Mouse (Mus musculus): ENCODE measurements at regions not wholly inside any gene's neighbourhood (a gene's known extent, or its start where the extent isn't known, plus 50 kb on each side); places are given as distances from the start of the nearest gene placed in this dataset.

DNA sequence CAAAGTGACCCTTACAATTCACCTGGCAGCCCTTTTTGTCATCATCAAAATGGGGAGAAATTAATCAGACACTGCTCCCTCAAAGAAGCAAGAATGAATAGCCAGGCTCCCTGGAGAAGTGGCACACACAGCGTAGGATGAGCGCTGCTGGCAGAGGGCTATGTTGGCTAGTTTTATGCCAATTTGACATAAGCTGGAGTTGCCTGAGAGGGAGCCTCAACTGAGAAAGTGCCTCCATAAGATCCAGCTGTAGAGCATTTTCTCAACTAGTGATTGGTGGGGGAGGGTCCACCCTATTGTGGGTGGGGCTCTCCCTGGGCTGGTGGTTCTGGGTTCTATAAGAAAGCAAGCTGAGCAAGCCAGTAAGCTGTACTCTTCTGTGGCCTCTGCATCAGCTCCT, 179.3 kb upstream of the Egln3 start:
- DNase-seq, result no peak

DNA sequence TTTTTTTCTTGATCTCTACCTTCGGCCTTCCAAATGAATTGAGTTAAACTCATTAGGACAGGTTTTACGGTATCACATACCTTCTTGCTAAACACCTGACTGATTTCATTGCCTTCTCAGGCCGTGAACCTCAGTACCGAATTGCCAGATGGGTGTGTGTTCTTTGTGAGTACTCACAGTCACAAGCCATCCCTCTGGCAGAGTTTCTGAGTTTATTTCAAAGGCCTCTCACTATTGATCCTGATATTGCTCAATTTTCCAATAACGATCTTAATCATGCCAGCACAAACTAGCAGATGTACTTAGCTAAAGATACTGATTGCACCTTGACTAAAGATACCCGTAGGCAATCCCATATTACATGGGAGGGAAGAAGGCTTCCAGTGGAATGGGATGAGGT, 178.4 kb upstream of the Egln3 start:
- no peak for DNase-seq

GRCm38 (mm10) chr12:54380322-54380721, 176.7 kb upstream of the Egln3 start:
- no peak for DNase-seq

- DNase-seq, result no peak
Measured at GRCm38 (mm10) chr12:54378576-54378975, 174.9 kb upstream of the Egln3 start.

DNA sequence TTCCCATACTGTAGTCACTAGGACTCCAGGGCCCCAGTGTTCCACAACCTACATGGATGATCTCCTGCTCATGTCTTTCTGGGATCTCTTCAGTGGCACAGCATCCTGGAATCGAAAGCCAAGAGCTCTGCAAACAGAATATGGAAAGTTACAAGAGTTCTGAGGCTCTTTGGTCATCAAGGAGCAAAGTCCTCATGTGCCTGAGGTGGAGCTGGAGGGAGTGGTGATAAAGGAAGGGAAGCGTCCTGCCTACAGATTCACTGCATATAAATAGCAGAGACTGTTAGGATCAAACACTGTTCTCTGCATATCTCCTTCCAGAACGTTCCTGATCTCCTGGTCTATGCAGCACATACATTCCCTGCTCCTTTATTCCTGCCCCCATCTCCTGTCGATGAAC, 170.4 kb upstream of the Egln3 start:
- DNase-seq, result no peak

DNA sequence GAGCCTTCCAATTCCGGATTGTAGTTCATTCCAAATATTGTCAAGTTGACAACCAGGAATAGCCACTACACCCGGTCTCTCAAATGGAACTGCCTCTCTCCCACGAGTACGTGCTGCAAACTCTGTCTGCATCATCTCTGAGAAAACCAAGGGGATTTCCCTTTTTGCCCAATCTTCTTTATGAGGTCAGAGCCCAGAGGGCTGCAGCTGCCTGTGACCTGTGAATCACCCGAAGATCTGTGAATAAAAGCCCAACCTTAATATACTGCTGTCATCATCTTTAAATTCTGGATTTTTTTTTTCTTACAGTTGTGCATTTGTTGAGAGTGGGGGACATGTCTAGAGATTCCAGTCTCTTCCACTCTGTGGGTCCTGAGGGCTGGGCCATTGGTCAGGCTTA, 165.6 kb upstream of the Egln3 start:
- DNase-seq, result no peak

DNA sequence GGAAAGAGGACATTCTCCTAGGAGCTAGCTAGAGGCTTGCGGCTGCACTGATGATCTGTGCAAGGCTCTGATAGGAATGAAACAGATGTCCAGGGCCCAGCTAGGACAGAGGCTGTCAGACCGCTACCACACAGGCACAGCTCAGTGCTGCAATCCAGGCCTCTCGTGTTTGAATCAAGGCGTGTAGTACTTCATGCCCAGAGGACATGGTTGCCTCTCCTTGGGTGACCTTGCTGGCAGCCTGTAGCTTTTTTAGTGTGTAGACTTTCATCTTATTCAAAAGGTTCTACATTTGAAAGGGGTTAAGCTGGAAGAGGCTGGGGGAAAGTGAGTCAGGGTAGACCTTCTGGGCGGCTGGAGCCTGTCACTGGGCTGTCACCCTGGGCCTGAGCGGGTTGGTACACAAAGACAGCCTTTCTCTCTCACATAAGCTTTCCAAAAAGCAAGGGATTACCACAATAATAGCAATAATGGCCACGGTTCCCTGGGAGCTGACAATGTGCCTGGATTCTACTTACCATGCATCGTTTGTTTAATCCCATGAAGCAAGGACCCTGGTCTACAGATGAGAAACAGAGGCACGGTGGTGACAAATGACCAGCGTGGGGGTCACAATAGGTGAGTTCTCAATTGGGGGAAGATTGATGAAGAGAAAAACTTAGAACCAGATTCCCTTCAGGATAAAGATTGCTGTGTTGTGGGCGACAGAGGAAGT, 160.9 kb upstream of the Egln3 start:
- no peak for DNase-seq

DNA sequence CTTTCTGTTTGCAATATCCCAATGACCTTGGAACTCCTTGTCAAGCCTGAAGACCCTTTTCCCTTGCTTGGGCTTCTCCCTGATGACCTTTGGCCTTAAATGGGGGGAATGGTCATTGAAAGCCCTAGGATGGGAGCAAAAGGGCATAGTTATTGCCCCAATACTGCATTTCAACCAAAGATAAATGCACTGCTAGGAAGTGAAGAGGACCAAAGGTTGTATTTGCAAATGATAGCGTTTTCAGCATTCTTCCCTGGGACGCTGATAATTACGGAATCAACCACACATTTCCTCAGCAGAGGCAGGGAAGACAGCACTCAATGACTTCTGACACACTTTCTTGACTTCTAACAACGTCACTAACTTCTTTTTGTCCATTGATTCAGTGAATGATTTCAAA, 158.1 kb upstream of the Egln3 start:
- DNase-seq, result no peak

DNA sequence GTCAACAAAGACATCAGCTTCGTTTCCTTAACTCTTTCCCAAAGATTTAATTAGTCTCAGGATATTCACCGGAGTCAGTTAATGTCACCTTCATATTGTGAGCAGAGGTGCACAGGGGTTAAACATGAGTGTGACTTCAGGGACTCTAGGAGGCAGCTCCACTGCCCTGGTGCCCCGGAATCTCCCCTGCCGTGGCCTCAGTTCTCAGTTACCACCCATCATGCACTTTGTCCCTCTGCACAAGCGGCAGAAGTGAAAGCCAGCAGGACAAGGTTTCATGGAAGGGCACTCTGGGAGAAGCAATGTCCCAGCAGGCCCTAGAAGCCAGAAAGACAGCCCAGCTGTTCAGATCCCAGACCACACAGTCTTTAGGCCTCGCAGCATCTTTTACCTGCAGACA, 150.5 kb upstream of the Egln3 start:
- no peak for DNase-seq

DNA sequence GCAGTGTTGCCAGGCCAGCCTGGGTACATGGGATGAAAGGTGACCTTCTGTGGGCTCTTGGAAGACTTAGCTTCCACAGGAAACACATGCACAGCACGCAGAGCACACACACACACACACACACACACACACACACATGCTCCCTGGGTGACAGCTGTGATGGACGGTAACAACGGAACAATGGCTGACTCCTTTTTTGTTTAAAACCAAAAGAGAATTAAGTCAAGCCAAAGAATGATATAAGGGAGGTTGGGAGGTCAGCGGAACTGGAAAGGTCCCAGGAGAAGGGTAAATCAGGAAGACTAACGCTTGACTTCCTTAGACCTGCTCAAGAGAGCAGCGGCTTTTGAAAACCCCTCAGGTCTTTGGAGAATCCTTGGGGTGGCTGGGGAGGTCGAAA, 150.0 kb upstream of the Egln3 start:
- no peak for DNase-seq

DNA sequence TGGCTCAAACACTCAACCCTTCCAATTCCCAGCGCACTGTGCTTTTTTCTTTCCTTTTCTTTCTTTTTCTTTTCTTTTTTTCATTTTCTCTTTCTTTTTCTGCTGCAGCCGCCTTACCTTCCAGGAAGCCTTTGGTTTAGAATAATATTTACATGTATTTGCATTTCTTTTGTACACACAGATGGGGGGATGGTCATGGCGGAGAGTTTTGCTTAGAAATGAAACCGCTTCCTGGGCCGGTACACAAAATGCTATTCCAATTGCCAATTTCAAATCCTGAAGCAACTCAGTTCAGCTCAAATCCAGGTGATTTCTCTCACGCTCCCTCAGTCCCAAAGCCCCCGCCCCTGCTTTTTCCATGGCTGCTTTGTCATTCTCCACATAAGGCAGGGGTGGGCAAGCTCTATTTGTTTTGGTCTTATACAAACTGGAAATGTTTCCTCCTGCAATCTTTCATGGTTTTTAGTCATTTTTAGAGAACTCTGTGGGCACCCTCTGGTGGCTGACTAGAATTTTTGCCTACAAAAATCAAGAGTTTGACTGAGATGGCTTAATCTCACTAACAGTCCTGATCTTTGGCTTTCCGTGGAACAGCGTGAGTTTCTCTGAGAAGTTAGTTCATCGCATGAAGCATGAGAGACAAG, 149.4 kb upstream of the Egln3 start:
- peak; percentile 26 for DNase-seq

- DNase-seq, result no peak
Measured at GRCm38 (mm10) chr12:54350293-54350692, 146.6 kb upstream of the Egln3 start.

DNA sequence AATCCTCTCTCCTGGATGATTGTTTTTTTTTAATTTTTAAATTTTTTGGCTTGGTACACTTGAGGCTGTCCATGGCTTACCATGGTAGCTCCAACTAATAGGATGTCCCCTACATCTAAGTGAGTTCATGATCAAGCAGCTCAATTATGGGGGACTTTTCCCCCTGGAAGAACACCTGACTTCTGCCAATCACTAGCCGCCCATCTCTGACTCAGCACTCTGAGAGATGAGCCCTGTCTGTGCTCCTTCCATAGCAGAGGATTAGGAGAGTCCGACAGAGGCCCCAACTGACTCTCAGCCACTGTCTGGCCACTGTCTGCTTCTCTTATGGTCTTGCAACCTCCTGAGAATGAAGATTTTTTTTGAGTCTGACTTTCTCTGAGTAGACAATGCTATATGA, 145.7 kb upstream of the Egln3 start:
- DNase-seq, result no peak

DNA sequence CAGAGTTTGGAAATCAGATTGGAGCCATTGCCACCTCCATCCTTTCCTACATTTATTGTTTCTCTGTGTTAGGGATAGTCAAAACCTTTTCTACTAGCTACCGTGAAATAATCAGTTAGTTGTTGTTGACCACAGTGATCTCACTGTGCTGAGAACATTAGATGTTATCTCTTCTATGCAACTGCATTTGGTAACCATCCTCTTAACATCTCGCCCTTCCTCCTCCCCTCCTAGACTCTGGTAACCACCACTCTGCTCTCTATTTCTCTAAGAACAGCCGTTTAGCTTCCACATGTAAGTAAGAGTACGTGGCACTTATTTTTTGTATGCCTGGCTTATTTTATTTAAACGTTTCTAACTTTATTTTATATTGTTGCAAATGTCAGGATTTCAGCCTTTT, 139.8 kb upstream of the Egln3 start:
- DNase-seq, result no peak

GRCm38 (mm10) chr12:54335509-54335908, 131.8 kb upstream of the Egln3 start:
- no peak for DNase-seq

GRCm38 (mm10) chr12:54334491-54335132, 131.0 kb upstream of the Egln3 start:
- no peak for DNase-seq

DNA sequence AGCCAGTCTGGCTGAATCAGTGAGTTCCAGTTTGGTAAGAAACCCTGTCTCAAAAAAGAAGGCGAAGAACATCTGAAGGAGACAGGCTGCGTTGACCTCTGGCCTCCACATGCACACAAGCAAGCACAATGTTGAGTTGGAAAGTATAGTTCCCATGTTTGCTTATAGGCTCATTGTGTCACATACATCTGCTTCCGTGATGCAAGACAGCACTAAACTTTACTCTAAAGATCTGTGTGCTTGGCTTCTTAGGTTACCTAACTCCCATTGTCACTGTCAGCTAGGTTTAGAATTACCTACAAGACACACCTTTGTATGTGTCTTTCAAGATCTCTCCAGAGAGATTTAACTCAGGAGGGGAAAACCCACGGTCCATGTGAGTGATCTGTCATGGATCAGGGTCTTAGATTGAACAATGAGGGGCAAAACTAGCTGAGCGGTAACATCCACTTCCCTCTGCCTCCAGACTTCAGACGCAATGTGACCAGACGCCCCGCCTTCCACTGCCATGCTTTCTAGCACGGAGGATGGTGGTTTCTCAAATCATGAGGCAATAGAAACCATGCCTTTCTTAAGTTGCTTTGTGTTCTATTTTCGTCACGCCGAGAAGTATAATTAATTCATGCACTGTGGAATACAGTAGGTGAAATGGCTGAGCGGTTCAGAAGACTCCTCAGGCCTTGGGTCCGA, 130.1 kb upstream of the Egln3 start:
- DNase-seq, result no peak

DNA sequence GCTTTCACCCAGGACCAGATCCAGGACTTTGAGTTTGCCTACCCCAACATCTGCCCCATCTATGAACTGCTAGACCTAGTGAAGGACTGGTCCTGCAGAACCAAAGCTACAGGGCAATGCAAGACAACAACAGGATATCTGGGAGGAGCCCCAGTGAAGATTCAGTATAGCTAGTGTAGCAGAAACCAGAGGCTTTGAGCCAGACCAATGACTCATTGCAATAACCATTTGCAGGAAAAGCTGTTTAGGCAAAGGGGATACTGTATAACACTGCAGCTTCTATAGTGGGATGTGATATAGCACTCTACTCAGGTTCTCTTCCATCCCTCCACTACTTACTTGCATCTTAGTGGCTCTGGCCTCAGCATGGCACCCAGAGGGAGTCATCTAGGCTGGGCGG, 123.8 kb upstream of the Egln3 start:
- no peak for DNase-seq

DNA sequence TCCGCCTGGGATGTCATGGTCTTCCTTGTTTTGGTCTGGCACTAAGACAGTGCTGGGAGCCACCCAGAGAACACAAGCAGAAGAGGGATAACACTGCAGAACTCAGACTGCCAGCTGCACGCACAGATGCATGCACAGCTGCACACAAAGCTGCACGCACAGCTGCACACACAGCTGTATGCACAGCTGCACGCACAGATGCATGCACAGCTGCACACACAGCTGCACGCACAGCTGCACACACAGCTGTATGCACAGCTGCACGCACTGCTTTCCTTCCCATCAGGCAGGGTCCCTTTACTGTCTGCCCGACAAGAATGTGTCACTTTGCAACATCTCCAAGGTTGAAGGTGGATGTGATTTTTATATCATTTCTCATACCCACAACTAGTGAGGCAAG, 122.9 kb upstream of the Egln3 start:
- no peak for DNase-seq

DNA sequence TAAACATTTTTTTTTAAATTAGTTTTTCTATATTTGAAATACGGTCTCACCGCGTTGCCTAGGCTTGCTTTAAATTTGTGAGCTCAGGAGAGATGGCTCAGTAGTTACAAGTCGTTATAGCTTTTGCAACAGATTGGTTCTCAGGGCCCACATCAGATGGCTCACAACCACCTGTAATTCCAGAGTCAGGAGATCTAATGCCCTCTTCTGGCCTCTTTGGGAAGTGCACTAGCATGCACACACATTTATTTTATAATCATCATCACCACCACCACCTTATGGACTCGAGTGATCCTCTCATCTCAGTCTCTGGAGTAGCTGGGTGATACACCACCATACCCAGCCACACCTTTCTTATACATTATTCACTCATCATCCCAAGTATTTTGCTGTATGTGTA, 116.9 kb upstream of the Egln3 start:
- no peak for DNase-seq

DNA sequence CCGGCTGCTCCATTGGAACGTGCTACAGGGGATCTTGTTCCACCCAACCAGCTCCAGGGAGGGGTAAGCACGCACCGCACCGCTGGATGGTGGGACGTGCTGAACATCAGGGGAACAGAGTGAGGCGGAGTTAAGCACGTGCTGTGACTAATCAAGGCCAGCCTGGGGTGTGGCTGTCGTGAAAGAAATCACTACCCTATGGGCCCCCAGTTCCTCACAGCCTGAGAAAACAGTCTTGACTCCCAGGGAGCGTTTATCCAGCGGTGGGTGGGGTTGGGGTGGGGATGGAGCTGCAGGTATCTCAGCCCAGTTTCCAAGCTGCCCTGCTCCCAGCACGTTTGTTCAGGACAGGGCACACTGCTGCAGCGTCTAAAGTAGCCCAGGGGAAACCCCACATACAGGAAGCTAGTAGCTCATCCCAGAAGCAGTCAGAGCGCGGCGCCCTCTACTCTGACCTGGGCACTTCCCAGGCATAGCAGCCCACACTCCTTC, 113.4 kb upstream of the Egln3 start:
- DNase-seq, result peak; percentile 16

DNA sequence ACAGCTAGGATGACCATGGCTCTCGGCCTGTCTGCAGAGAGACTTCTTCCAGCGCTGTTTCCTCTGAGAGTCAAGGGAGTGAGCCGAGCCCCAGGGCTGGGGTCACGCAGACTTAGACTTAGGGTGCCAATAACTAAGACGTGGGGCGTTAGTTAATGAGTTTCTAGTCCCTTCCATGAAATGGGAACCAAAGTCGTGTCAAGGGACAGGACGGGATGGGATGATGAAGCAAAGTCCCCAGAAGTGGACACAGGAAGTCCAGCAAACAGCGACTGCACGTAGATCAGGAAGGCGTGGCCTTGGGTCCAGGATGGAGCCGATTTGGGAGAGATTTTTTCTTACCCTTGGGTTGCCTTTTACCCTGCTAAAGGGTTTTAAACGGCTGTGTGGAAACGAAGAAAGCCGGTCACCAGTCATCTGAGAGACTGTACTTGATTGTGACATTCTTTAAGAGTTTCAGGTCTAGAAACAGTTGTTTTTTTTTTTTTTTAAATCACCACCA, 112.5 kb upstream of the Egln3 start:
- DNase-seq, result no peak

- DNase-seq, result no peak
Measured at GRCm38 (mm10) chr12:54314153-54314552, 110.5 kb upstream of the Egln3 start.
